Mouse (Mus musculus) heart, embryonic 14.5 days (tissue): ENCODE results near the gene Rexo1. TPM values are rescaled to one million over a fixed set of nuclear protein-coding genes. Genes with fewer than 3 reads are reported as not detected.
A peak's percentile ranks its signal among the peaks of the same experiment; 100 is the strongest.

Experiments used
- ATAC-seq: fragments of 200-750 bp; cut with Nextera tagmentation; 2 replicates; pipeline ENCODE4 v1.8.0; 2017; ENCODE audit warnings: low read depth, moderate TSS enrichment; ENCODE audit not compliant: insufficient number of reproducible peaks, insufficient read depth, low FRiP score
- H3K27ac ChIP-seq, 2 experiments: fragments of 200-500 bp in 1 of 2; fragments of 300-500 bp in 1 of 2; sonication (generic) in 1 of 2; replicated peaks in 1 of 2; 2 replicates each; pipeline ENCODE4 v1.5.1; 2012 to 2014; ENCODE audit warnings: low read depth in 2 of 2, low read length in 2 of 2, control low read depth in 1 of 2, mild to moderate bottlenecking in 1 of 2, mixed read lengths in 1 of 2; ENCODE audit not compliant: control insufficient read depth in 1 of 2, insufficient read depth in 1 of 2
- H3K27me3 ChIP-seq: fragments of 300-500 bp; sonication (generic); 2 replicates; pipeline ENCODE4 v1.6.1; 2014; ENCODE audit warnings: mild to moderate bottlenecking, low read length, control low read depth; ENCODE audit not compliant: control insufficient read depth, insufficient read depth
- H3K36me3 ChIP-seq: fragments of 300-500 bp; sonication (generic); 2 replicates; pipeline ENCODE4 v1.6.1; 2014; ENCODE audit warnings: mild to moderate bottlenecking, control low read depth, low read length, mixed read lengths; ENCODE audit not compliant: control insufficient read depth, insufficient read depth
- H3K4me1 ChIP-seq, 2 experiments: fragments of 200-500 bp in 1 of 2; fragments of 300-500 bp in 1 of 2; sonication (generic) in 1 of 2; 2 replicates each; pipeline ENCODE4 v1.6.1; 2012 to 2014; ENCODE audit warnings: low read length in 2 of 2, control low read depth in 1 of 2, mixed read lengths in 1 of 2; ENCODE audit not compliant: control insufficient read depth in 2 of 2, insufficient read depth in 2 of 2
- H3K4me2 ChIP-seq: fragments of 300-500 bp; sonication (generic); 2 replicates; pipeline ENCODE4 v1.6.1; 2014; ENCODE audit warnings: mild to moderate bottlenecking, low read length
- H3K4me3 ChIP-seq, 2 experiments: fragments of 200-500 bp in 1 of 2; fragments of 300-500 bp in 1 of 2; sonication (generic) in 1 of 2; 2 replicates each; pipeline ENCODE4 v1.5.1; 2012 to 2014; ENCODE audit warnings: low read length in 2 of 2, mild to moderate bottlenecking in 2 of 2, control low read depth in 1 of 2, low read depth in 1 of 2, moderate library complexity in 1 of 2; ENCODE audit not compliant: control insufficient read depth in 1 of 2, insufficient read depth in 1 of 2
- H3K9ac ChIP-seq: fragments of 300-500 bp; sonication (generic); 2 replicates; pipeline ENCODE4 v1.6.1; 2014; ENCODE audit warnings: mild to moderate bottlenecking, low read length
- H3K9me3 ChIP-seq: fragments of 300-500 bp; sonication (generic); 2 replicates; pipeline ENCODE4 v1.6.1; 2016; ENCODE audit warnings: low read length, control low read depth; ENCODE audit not compliant: control insufficient read depth
- WGBS: fragments of 180-500 bp; shearing (Covaris S2); extraction: QIAGEN DNeasy Blood & Tissue Kit; methylation state at CpG from one replicate; pipeline ENCODE4 v1.1.7; 2014; 5-methylcytosine and 5-hydroxymethylcytosine counted together
- polyA plus RNA-seq: library from polyadenylated mRNA; unstranded; fragments of >200 nt; fragmentation: Nextera tagmentation; extraction: Ambion mirVana; gene quantifications from 2 replicates; pipeline ENCODE4 v1.2.1, GENCODE M21; 2014

The Rexo1 gene
- polyA plus RNA-seq, 1 experiment from 2014 or later: 17.0 TPM

DNA sequence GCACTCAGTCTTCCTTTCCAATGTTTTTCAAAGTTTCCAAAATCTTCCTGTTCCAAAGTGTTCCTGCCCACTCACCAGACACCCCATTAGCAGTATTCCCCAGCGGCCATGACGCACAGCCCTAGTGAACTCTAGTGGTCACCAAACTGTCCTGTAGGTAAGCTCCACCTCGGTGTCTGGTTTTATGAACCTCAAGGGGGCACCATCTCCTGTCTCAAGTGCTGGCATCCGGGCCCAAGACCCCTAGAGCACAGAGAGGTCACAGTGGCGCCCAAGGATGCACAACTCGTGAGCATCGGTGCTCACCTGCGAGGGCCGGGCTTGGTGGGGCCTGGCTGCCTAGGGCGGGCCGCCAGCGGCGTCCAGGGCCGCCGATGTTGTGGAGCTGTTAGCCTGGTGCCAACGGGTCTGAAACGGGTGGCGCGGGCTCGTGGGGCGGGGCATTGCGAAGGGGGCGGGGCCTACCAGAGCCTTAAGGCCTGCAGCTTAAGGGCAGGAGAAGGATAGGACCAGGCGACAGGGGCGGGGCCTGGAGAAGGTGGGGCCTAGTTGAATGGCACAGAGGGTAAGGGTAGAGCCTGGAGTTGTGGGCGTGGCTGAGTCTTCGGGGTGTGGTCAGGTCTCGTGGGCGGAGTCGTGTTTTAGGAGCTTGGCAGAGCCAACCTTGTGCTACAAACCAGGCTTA is 22.5 kb downstream of the Rexo1 start, which contains the start of gene Atp8b3:
Gene Atp8b3, minus strand, starts transcription at position 415 of the 685 bp plus-strand sequence.
- peaks cover 2 to 11% of the 10 kb centered on the region in 2 experiments; a peak in 3 of 4 replicates for H3K4me1 ChIP-seq
- H3K9me3 ChIP-seq: no peaks in the 10 kb centered on the region
- 3% methylated on average over 30 of the region's 30 CpGs for WGBS

DNA sequence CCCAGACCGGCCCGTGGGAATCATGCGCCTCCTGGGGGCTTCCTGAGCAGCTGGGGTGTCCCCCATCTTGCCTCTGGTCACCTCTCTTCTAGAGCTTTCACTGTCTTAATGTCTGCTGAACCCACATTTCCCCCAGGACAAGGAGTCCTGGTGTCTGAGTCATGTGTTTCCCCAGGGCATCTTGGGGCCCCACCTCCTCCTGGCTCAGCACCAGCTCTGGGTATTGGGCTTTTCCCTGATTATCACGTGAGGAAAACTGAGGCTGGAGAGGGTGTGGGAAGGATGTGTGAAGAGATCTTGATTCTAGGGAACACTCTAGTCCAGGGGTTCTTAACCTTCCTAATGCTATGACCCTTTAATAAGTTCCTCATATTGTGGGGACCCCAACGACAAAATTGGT is 23.2 kb downstream of the Rexo1 start:
- no peak overlapping the region for H3K4me2 ChIP-seq
- ATAC-seq: no peak
- H3K4me1 ChIP-seq: peaks cover 2 to 11% of the 10 kb centered on the region in 2 experiments; a peak in 3 of 4 replicates
- peaks cover 27% of the 10 kb centered on the region for H3K36me3 ChIP-seq
- 54% methylated on average over 5 of the region's 5 CpGs for WGBS
- no peaks in the 10 kb centered on the region for H3K9me3 ChIP-seq
- H3K4me3 ChIP-seq: no peak overlapping the region
- H3K9ac ChIP-seq: no peak overlapping the region
- H3K27me3 ChIP-seq: peaks cover 16% of the 10 kb centered on the region
- no peak overlapping the region for H3K27ac ChIP-seq

More for the DNA sequence above, 22.5 kb downstream of the Rexo1 start, which contains the start of gene Atp8b3:
- H3K4me2 ChIP-seq: peak within 1 kb of the TSS; percentile 53
- ATAC-seq: peak; percentile 68
- H3K36me3 ChIP-seq: peaks cover 33% of the 10 kb centered on the region
- peak within 1 kb of the TSS; percentile 11 to 20; a peak in 1 of 4 replicates for H3K4me3 ChIP-seq
- H3K27ac ChIP-seq: no peak within 1 kb of the TSS
- H3K27me3 ChIP-seq: peaks cover 16% of the 10 kb centered on the region
- no peak within 1 kb of the TSS for H3K9ac ChIP-seq

DNA sequence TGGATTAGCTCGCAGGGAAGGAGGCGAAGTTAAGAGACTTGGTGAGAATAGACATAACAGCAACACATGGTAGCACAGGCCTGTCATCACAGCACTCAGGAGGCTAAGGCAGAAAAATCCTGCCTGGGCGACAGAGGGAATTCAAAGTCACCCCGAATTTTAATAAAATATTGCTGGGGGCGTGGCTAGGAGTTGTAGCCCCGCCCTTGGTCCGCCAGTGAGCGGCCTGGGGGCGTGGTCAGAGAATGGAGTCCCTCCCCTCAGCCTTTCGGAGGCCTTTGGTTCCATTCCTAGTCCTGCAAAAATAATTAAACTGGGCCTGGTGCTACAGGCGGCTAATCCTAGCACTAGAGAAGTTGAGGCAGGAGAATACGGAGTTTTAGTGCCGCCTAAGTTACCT is 25.6 kb downstream of the Rexo1 start:
- no peak overlapping the region for H3K9ac ChIP-seq
- H3K4me3 ChIP-seq: no peak overlapping the region
- H3K4me1 ChIP-seq: peaks cover 2 to 11% of the 10 kb centered on the region in 2 experiments; a peak in 3 of 4 replicates
- 0 out of 2 replicates have a peak, but pooled peaks cover 2% of the 10 kb centered on the region for H3K36me3 ChIP-seq
- H3K27ac ChIP-seq: no peak overlapping the region
- H3K4me2 ChIP-seq: peak overlapping the region; percentile 27; the same call in 1 of the 2 replicates
- no peak for ATAC-seq
- 11% methylated on average over 13 of the region's 13 CpGs for WGBS
- H3K27me3 ChIP-seq: peaks cover 16% of the 10 kb centered on the region
- no peaks in the 10 kb centered on the region for H3K9me3 ChIP-seq

DNA sequence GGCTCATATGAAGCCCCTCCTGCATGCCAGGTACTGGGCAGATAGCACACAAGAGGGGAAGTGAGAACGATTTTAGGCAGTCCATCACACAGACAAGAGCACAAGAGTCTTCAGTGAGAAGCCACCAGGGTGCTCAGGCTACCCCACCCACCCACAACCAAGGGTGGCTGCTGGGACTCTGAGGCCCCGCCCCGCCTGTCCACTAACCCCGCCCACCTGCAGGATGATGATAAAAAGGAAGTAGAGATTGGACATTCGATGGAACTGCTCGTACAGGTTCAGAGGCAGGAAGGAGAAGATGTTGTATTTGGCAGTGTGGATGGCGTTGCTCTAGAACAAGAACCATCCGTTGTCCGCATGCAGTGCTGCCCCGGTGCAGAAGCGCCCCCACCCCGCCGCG is 26.3 kb downstream of the Rexo1 start:
- no peak overlapping the region for H3K9ac ChIP-seq
- peak overlapping the region; percentile 27 for H3K4me2 ChIP-seq
- no peaks in the 10 kb centered on the region for H3K36me3 ChIP-seq
- 11% methylated on average over 14 of the region's 14 CpGs for WGBS
- no peak for ATAC-seq
- no peak overlapping the region for H3K27ac ChIP-seq
- peaks cover 2 to 11% of the 10 kb centered on the region in 2 experiments; a peak in 3 of 4 replicates for H3K4me1 ChIP-seq
- H3K9me3 ChIP-seq: no peaks in the 10 kb centered on the region
- no peak overlapping the region for H3K4me3 ChIP-seq
- H3K27me3 ChIP-seq: peaks cover 16% of the 10 kb centered on the region

DNA sequence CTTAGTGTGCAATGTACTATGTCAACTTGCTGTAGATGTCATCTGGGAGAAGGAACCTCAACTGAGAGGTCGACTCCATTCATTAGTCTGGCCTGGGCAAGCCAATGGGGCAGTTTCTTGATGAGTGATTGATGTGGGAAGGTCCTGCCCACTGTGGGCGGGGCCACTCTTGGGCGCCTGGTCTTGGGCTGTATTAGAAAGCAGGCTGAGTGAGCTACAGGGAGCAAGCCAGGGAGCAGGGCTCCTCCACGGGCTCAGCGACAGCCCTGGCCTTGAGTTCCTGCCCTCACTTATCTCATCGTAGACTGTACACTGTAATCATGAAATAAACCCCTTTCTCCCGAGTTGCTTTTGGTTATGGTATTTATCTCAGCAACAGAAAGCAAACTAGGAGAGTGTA is 27.7 kb downstream of the Rexo1 start:
- peaks cover 1 to 8% of the 10 kb centered on the region in 2 experiments; a peak in 3 of 4 replicates for H3K4me1 ChIP-seq
- no peak overlapping the region for H3K27ac ChIP-seq
- H3K4me2 ChIP-seq: no peak overlapping the region
- no peak overlapping the region for H3K4me3 ChIP-seq
- H3K9me3 ChIP-seq: no peaks in the 10 kb centered on the region
- WGBS: 7% methylated on average over 7 of the region's 7 CpGs
- H3K27me3 ChIP-seq: peaks cover 16% of the 10 kb centered on the region
- no peaks in the 10 kb centered on the region for H3K36me3 ChIP-seq
- no peak overlapping the region for H3K9ac ChIP-seq
- no peak for ATAC-seq

DNA sequence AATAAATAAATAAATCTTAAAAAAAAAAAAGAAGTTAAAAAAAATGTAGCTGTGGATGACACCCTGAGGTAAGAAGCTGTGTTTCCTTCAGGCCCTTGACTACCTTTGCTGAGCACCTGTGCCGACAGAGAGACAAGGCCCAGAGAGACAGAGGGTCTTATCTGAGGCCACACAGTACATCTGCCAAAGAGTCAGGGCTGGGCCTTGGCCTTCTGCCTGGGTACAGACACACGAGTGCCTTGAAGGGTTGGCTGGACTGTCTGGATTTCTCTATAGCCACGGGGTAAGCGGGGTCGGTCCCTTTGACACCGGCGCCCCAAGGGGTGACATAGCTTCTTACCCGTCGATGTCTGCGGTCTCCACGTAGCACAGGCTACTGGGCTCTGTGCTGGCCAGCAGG is 28.6 kb downstream of the Rexo1 start:
- Histone ChIP-seq H3K9ac (no peak overlapping the region), H3K36me3 (no peaks in the 10 kb centered on the region), H3K27me3 (peaks cover 13% of the 10 kb centered on the region), H3K9me3 (no peaks in the 10 kb centered on the region), H3K27ac (no peak overlapping the region), H3K4me3 (no peak overlapping the region), H3K4me2 (no peak overlapping the region), H3K4me1 (peaks cover 0 to 8% of the 10 kb centered on the region in 2 experiments; a peak in 1 of 4 replicates)
- WGBS: 81% methylated on average over 11 of the region's 11 CpGs
- ATAC-seq: no peak

DNA sequence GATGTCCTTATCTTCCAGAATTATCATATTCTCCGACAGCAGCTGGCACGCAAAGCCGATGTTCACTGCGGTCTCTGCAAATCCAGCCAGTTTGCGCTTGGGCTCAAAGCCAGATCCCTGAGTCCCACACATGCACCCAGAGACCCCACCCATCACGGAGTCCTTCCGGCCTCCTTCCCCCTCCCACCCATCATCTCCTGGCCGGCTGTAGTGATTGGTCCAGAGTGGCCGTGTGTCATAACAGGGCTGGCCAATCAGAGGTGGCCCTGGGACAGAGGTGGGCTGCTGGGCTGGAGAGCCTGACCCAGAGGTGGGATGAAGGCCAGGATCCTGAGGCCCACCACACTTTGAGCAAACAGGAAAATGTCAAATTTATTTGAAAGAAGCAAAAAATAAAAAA is 35.2 kb downstream of the Rexo1 start:
- WGBS: 26% methylated on average over 9 of the region's 9 CpGs
- no peak overlapping the region for H3K9ac ChIP-seq
- H3K9me3 ChIP-seq: no peaks in the 10 kb centered on the region
- ATAC-seq: 0 out of 2 replicates have a peak, but pooled peaks have one; percentile 29
- H3K27me3 ChIP-seq: no peaks in the 10 kb centered on the region
- no peak overlapping the region for H3K4me3 ChIP-seq
- H3K4me2 ChIP-seq: no peak overlapping the region
- H3K36me3 ChIP-seq: no peaks in the 10 kb centered on the region
- H3K27ac ChIP-seq: no peak overlapping the region
- H3K4me1 ChIP-seq: 0 out of 4 replicates have a peak, but pooled peaks cover 0 to 3% of the 10 kb centered on the region in 2 experiments
